Mouse (Mus musculus): ENCODE measurements around the gene Selenom. TPM values are rescaled to one million over a fixed set of nuclear protein-coding genes. Genes with fewer than 3 reads are reported as not detected.

Gene Selenom
- polyA plus RNA-seq, 1 experiment from 2014 or later = 283 TPM

- no peak overlapping the region for H3K4me3 ChIP-seq (ENCODE audit: low read depth, low read length)
Measured at GRCm38 (mm10) chr11:3526979-3527738, 12.7 kb downstream of the Selenom start.

GRCm38 (mm10) chr11:3527766-3528165, 13.3 kb downstream of the Selenom start:
- no peaks in the 10 kb centered on the region for H3K9me3 ChIP-seq (ENCODE audit: control insufficient read depth)
- 79% methylated on average over 8 of the region's 8 CpGs for WGBS
- no peak overlapping the region for H3K9ac ChIP-seq (ENCODE audit: low read depth, low read length)
- H3K36me3 ChIP-seq (ENCODE audit: control insufficient read depth, insufficient read depth) = peaks cover 96% of the 10 kb centered on the region
- no peaks in the 10 kb centered on the region for H3K4me1 ChIP-seq (replicated peaks; ENCODE audit: control insufficient read depth, insufficient read depth, low read length)
- TF ChIP-seq CTCF (IDR thresholded peaks at IDR 0.05; ENCODE audit: low read depth) = no peak
- no peak for ATAC-seq
- H3K27ac ChIP-seq (ENCODE audit: low read depth, low read length) = no peak overlapping the region
- H3K4me2 ChIP-seq (replicated peaks; ENCODE audit: low read depth) = no peak overlapping the region
- no peaks in the 10 kb centered on the region for H3K27me3 ChIP-seq (replicated peaks; ENCODE audit: control insufficient read depth, insufficient read depth, low read length)
- no peak overlapping the region for H3K4me3 ChIP-seq (ENCODE audit: low read depth, low read length)

More at GRCm38 (mm10) chr11:3526979-3527738, 12.7 kb downstream of the Selenom start:
- no peaks in the 10 kb centered on the region for H3K4me1 ChIP-seq (replicated peaks; ENCODE audit: control insufficient read depth, insufficient read depth, low read length)
- no peaks in the 10 kb centered on the region for H3K27me3 ChIP-seq (replicated peaks; ENCODE audit: control insufficient read depth, insufficient read depth, low read length)
- no peak overlapping the region for H3K27ac ChIP-seq (ENCODE audit: low read depth, low read length)
- no peak overlapping the region for H3K9ac ChIP-seq (ENCODE audit: low read depth, low read length)
- 90% methylated on average over 24 of the region's 24 CpGs for WGBS
- H3K36me3 ChIP-seq (ENCODE audit: control insufficient read depth, insufficient read depth) = peaks cover 96% of the 10 kb centered on the region
- no peaks in the 10 kb centered on the region for H3K9me3 ChIP-seq (ENCODE audit: control insufficient read depth)
- no peak for ATAC-seq
- TF ChIP-seq CTCF (IDR thresholded peaks at IDR 0.05; ENCODE audit: low read depth) = no peak
- H3K4me2 ChIP-seq (replicated peaks; ENCODE audit: low read depth) = no peak overlapping the region

DNA sequence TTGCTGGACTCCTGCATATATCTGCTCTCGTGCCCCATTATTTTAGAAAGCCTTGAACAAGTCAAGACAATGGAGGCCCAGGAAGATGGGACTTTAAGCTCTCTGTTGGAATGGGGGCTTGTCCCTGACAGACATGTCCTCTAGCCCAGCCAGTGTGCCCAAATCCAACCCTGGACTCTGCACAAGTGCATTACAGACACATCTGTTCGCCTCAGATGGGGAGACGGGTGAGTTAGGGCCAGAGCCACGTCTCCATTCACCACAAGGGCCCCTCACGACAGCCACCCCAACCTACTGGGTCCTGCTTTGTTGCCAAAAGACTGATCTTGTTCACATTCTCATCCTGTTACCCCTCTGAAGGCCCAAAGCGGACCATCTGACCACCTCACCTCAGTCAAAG, 13.7 kb downstream of the Selenom start:
- no peak overlapping the region for H3K4me2 ChIP-seq (replicated peaks; ENCODE audit: low read depth)
- H3K27me3 ChIP-seq (replicated peaks; ENCODE audit: control insufficient read depth, insufficient read depth, low read length) = no peaks in the 10 kb centered on the region
- H3K36me3 ChIP-seq (ENCODE audit: control insufficient read depth, insufficient read depth) = peaks cover 98% of the 10 kb centered on the region
- no peak overlapping the region for H3K27ac ChIP-seq (ENCODE audit: low read depth, low read length)
- 90% methylated on average over 6 of the region's 6 CpGs for WGBS
- H3K9me3 ChIP-seq (ENCODE audit: control insufficient read depth) = no peaks in the 10 kb centered on the region
- no peak overlapping the region for H3K4me3 ChIP-seq (ENCODE audit: low read depth, low read length)
- no peak overlapping the region for H3K9ac ChIP-seq (ENCODE audit: low read depth, low read length)
- no peak for ATAC-seq
- TF ChIP-seq CTCF (IDR thresholded peaks at IDR 0.05; ENCODE audit: low read depth) = no peak
- no peaks in the 10 kb centered on the region for H3K4me1 ChIP-seq (replicated peaks; ENCODE audit: control insufficient read depth, insufficient read depth, low read length)

DNA sequence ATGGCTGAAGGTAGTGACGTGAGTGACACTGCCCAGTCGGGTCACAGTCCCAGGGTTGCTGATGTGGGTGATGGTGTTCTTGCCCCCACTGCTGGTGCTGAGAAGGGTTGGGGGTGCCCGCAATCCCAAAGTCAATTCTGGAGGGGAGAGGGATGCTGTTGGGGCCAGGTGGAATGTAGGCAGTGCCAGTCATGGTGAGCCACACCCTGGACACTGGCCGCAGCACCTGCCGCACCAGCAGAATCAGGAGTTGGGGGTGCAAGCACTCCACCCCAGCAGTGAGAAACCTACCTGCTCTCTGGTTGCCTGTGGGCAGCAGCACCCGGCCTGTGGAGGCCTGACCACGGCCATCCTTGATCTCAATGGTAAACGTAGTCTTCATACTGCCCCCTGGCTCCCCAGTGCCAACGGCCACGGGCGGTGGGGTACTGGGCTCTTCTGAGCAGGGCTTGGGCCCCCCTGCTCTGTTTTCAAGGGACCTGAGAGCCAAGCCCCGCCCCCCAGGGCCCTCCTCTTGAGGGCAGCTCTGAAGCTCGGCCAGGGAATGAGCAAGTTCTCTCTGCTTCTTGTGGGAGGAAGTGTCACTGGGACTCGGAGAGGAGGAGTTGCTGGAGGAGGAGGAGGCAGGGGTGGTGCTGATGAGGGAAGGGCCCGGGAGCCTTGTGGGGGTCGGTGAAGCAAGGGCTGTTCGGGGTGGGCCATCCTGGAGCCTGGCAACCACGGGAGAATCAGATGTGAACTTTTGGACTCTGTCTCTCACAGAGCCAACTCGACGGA, 15.2 kb downstream of the Selenom start:
- Histone ChIP-seq H3K4me2 (replicated peaks; ENCODE audit: low read depth) (no peak overlapping the region; the same call in 1 of the 2 replicates), H3K27me3 (replicated peaks; ENCODE audit: control insufficient read depth, insufficient read depth, low read length) (no peaks in the 10 kb centered on the region), H3K4me1 (replicated peaks; ENCODE audit: control insufficient read depth, insufficient read depth, low read length) (no peaks in the 10 kb centered on the region), H3K9me3 (ENCODE audit: control insufficient read depth) (no peaks in the 10 kb centered on the region), H3K4me3 (ENCODE audit: low read depth, low read length) (no peak overlapping the region), H3K9ac (ENCODE audit: low read depth, low read length) (no peak overlapping the region), H3K27ac (ENCODE audit: low read depth, low read length) (no peak overlapping the region), H3K36me3 (ENCODE audit: control insufficient read depth, insufficient read depth) (peaks cover 92% of the 10 kb centered on the region)
- ATAC-seq = no peak
- TF ChIP-seq CTCF (IDR thresholded peaks at IDR 0.05; ENCODE audit: low read depth) = no peak
- 66% methylated on average over 20 of the region's 20 CpGs for WGBS

GRCm38 (mm10) chr11:3530731-3531130, 16.2 kb downstream of the Selenom start:
- Histone ChIP-seq H3K4me2 (replicated peaks; ENCODE audit: low read depth) (no peak overlapping the region), H3K4me3 (ENCODE audit: low read depth, low read length) (no peak overlapping the region), H3K9me3 (ENCODE audit: control insufficient read depth) (no peaks in the 10 kb centered on the region), H3K36me3 (ENCODE audit: control insufficient read depth, insufficient read depth) (peaks cover 81% of the 10 kb centered on the region), H3K27me3 (replicated peaks; ENCODE audit: control insufficient read depth, insufficient read depth, low read length) (no peaks in the 10 kb centered on the region), H3K9ac (ENCODE audit: low read depth, low read length) (no peak overlapping the region), H3K4me1 (replicated peaks; ENCODE audit: control insufficient read depth, insufficient read depth, low read length) (no peaks in the 10 kb centered on the region; the same call in 1 of the 2 replicates), H3K27ac (ENCODE audit: low read depth, low read length) (peak overlapping the region; percentile 50; the same call in 1 of the 2 replicates)
- WGBS = 94% methylated on average over 3 of the region's 3 CpGs
- peak; percentile 19; the same call in 1 of the 2 replicates for TF ChIP-seq CTCF (IDR thresholded peaks at IDR 0.05; ENCODE audit: low read depth)
- no peak for ATAC-seq

DNA sequence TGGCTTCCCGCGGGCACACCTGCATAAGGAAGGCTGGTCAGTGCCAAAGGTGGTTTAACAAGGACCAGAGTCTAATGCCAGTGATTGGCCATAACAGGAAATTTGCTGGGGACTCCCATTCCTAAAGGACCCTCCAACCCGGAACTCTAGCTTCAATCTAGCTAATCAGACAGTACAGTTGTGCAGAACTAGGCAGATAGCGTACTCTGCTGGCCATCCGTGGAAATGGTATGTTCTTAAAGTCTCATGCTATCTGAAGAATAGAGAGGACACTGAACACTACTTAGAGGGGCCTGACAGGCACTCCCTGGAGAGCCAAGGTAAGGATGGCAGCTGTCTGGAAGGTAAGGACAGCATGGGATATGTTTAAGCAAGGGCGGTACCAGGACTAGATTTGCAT, 17.1 kb downstream of the Selenom start:
- peaks cover 72% of the 10 kb centered on the region for H3K36me3 ChIP-seq (ENCODE audit: control insufficient read depth, insufficient read depth)
- no peak overlapping the region for H3K4me2 ChIP-seq (replicated peaks; ENCODE audit: low read depth)
- no peaks in the 10 kb centered on the region for H3K9me3 ChIP-seq (ENCODE audit: control insufficient read depth)
- ATAC-seq = no peak
- no peaks in the 10 kb centered on the region for H3K27me3 ChIP-seq (replicated peaks; ENCODE audit: control insufficient read depth, insufficient read depth, low read length)
- H3K4me3 ChIP-seq (ENCODE audit: low read depth, low read length) = no peak overlapping the region
- H3K4me1 ChIP-seq (replicated peaks; ENCODE audit: control insufficient read depth, insufficient read depth, low read length) = peaks cover 3% of the 10 kb centered on the region; the same call in 1 of the 2 replicates
- peak; percentile 74 for TF ChIP-seq CTCF (IDR thresholded peaks at IDR 0.05; ENCODE audit: low read depth)
- no peak overlapping the region for H3K9ac ChIP-seq (ENCODE audit: low read depth, low read length)
- WGBS = 84% methylated on average over 6 of the region's 6 CpGs
- peak overlapping the region; percentile 50; the same call in 1 of the 2 replicates for H3K27ac ChIP-seq (ENCODE audit: low read depth, low read length)

Data from intestine, postnatal 0 days (tissue).